Comparison of ENCODE assay signal across 20 mouse cellular contexts in the genomic region with DNA sequence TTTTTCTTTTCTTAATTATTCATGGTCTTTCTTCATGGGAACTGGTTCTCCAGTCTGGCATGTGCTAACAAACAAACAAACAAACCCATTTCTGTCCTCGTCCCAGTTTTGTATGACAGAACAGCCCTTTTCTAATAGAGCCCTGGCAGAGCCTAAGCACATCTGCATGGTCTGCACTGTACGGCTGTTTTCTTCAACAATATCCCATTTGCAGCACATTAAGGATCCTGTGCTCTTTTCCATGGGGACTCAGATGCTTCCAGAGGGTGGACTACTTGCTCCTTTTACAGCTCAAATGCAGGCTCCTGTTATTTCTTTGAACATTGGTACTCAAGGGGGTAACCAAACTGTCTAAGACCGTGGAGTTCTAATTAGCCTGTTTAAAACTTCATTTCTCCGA.
DNase-seq lines count a peak whose midpoint lies in the region; ATAC-seq and TF ChIP-seq lines count a peak whose summit lies in the region.
"Had no signal": no experiment of that assay in that cellular context is flagged by ENCODE, and none has a peak within 500 bp of the region (broad histone marks: within the 10 kb centered on the region; RNA-seq: fewer than 3 reads in every experiment).

No protein-coding gene starts in this region.

- no peaks in the 10 kb centered on the region for H3K36me3 ChIP-seq in limb, embryonic 12.5 days
- H3K36me3 ChIP-seq: heart, embryonic 12.5 days; kidney, embryonic 15.5 days; midbrain, embryonic 12.5 days had no signal

- H3K4me1 ChIP-seq in limb, embryonic 12.5 days (replicated peaks): peaks cover 19% of the 10 kb centered on the region
- peaks cover 3% of the 10 kb centered on the region; the same call in 1 of the 2 replicates for H3K4me1 ChIP-seq in olfactory bulb, adult 2 months (ENCODE audit: control insufficient read depth, insufficient read depth, low read length)
- H3K4me1 ChIP-seq: forebrain, embryonic 13.5 days had no signal

- no peak for DNase-seq in frontal cortex, postnatal 36 days (ENCODE audit: low spot score in 2 of 2)
- DNase-seq in layer of hippocampus, adult 2 months (ENCODE audit: low spot score in 2 of 2): no peak
- no peak for DNase-seq in layer of hippocampus, adult 18-20 months (ENCODE audit: low spot score in 2 of 2)
- no peak for DNase-seq in natural killer cell, adult 2 months (ENCODE audit: low spot score in 2 of 2)
- DNase-seq: adrenal gland, adult 8-10 months; cerebellum, postnatal 36 days; kidney, adult 18-20 months; kidney, postnatal 25 days; retina, postnatal 1 day; thymus, postnatal 14 days had no signal

- H3K9me3 ChIP-seq in limb, embryonic 12.5 days: no peaks in the 10 kb centered on the region
- H3K9me3 ChIP-seq: forebrain, embryonic 13.5 days; heart, embryonic 12.5 days; kidney, embryonic 15.5 days; midbrain, embryonic 12.5 days had no signal

- no peak overlapping the region for H3K4me3 ChIP-seq in layer of hippocampus, adult 2 months
- H3K4me3 ChIP-seq in limb, embryonic 12.5 days (replicated peaks): no peak overlapping the region
- no peak overlapping the region for H3K4me3 ChIP-seq in olfactory bulb, adult 2 months (ENCODE audit: insufficient read depth, low read depth, low read length)
- H3K4me3 ChIP-seq: forebrain, embryonic 13.5 days; heart, adult 2 months; heart, embryonic 12.5 days; kidney, embryonic 15.5 days; midbrain, embryonic 12.5 days had no signal

- 0 out of 2 replicates have a peak overlapping the region, but pooled peaks have one; percentile 13 for H3K4me2 ChIP-seq in limb, embryonic 12.5 days
- H3K4me2 ChIP-seq: forebrain, embryonic 13.5 days; kidney, embryonic 15.5 days; liver, embryonic 11.5 days; midbrain, embryonic 12.5 days had no signal

- H3K27ac ChIP-seq in layer of hippocampus, adult 2 months: peak overlapping the region; percentile 80
- peak overlapping the region; percentile 81 for H3K27ac ChIP-seq in limb, embryonic 12.5 days
- peak overlapping the region; percentile 37; the same call in 1 of the 2 replicates for H3K27ac ChIP-seq in olfactory bulb, adult 2 months (ENCODE audit: insufficient read depth, low read depth, low read length)
- H3K27ac ChIP-seq: forebrain, embryonic 13.5 days; heart, adult 2 months; kidney, embryonic 15.5 days; midbrain, embryonic 12.5 days had no signal

- WGBS in limb, embryonic 12.5 days: 55% methylated on average over 4 of the region's 4 CpGs
- 53% methylated on average over 4 of the region's 4 CpGs for WGBS in olfactory bulb, adult 2 months

- TF ChIP-seq CTCF in layer of hippocampus, adult 2 months (conservative IDR thresholded peaks at IDR 0.05): no peak
- TF ChIP-seq CTCF in olfactory bulb, adult 2 months (IDR thresholded peaks at IDR 0.05; ENCODE audit: insufficient read depth, low read depth, low read length): no peak

- no peak overlapping the region for H3K9ac ChIP-seq in limb, embryonic 12.5 days (replicated peaks)
- H3K9ac ChIP-seq: forebrain, embryonic 13.5 days; heart, embryonic 12.5 days; kidney, embryonic 15.5 days; midbrain, embryonic 12.5 days had no signal

- no peak for TF ChIP-seq POLR2A in olfactory bulb, adult 2 months (IDR thresholded peaks at IDR 0.05; ENCODE audit: insufficient read depth, low read depth, low read length)

- 0 out of 2 replicates have a peak, but pooled peaks have one; percentile 20 for ATAC-seq in frontal cortex, adult (ENCODE audit: low TSS enrichment)
- no peak for ATAC-seq in limb, embryonic 12.5 days (ENCODE audit: insufficient number of reproducible peaks, insufficient read depth, low FRiP score, low TSS enrichment, low read depth)
- ATAC-seq: forebrain, embryonic 13.5 days had no signal

- no peaks in the 10 kb centered on the region for H3K27me3 ChIP-seq in limb, embryonic 12.5 days
- H3K27me3 ChIP-seq: CH12.LX; forebrain, embryonic 13.5 days; heart, embryonic 12.5 days; kidney, embryonic 15.5 days; midbrain, embryonic 12.5 days had no signal
